Mouse (Mus musculus): ENCODE data around the gene Akt3. TPM values are rescaled to one million over a fixed set of nuclear protein-coding genes. Genes with fewer than 3 reads are reported as not detected.

Gene Akt3
- 23.6 and 25.3 TPM in 2 replicates for polyA plus RNA-seq (2014; fragmentation: Nextera tagmentation; extraction: Ambion mirVana)

GRCm38 (mm10) chr1:177258034-177258342 lies at the start of gene Akt3:
Gene Akt3 (minus strand): TSS chr1:177258203.
- H3K27ac ChIP-seq (ENCODE audit: low read depth, low read length), result peak within 1 kb of the TSS; percentile 97
- H3K4me3 ChIP-seq (ENCODE audit: low read depth, low read length), result peak within 1 kb of the TSS; percentile 76
- H3K27me3 ChIP-seq (ENCODE audit: control insufficient read depth, insufficient read depth, low read length), result no peaks in the 10 kb centered on the region
- peak within 1 kb of the TSS; percentile 91 for H3K4me2 ChIP-seq (ENCODE audit: low read depth)
- DNase-seq (ENCODE audit: low spot score) (no peak), ATAC-seq (ENCODE audit: insufficient read depth, low FRiP score, low TSS enrichment) (peak; percentile 51; the same call in 1 of the 2 replicates)
- H3K4me1 ChIP-seq (ENCODE audit: control insufficient read depth, insufficient read depth, low read length), result peaks cover 13% of the 10 kb centered on the region
- H3K36me3 ChIP-seq (ENCODE audit: control insufficient read depth, insufficient read depth, low read length), result no peaks in the 10 kb centered on the region
- H3K9ac ChIP-seq (ENCODE audit: low read length), result peak within 1 kb of the TSS; percentile 96
- no CpG with 5 or more reads among the region's 32 CpGs for WGBS
- H3K9me3 ChIP-seq (ENCODE audit: control insufficient read depth, low read length), result no peaks in the 10 kb centered on the region

DNA sequence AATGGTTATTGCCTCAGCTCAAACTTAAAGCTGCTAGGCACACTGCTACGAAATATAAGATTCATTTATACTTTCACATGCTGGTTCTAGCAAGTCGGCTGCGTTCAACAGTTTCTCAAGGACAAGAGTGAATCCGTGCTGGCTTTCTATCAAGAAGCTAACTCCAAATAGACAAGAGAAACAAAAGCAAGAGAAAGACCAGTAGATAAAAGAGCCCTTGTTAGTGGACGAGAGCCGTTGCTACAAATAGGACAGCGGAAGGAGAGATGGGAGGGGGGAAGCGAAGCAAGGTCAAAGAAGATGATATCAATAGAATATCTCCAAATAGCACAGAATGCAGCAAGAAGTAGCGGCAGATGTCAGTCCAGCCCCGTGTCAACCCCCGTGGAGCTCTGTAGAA lies 49.5 kb upstream of the Akt3 start:
- Histone ChIP-seq H3K9me3 (ENCODE audit: control insufficient read depth, low read length) (no peaks in the 10 kb centered on the region), H3K4me2 (ENCODE audit: low read depth) (no peak overlapping the region), H3K27ac (ENCODE audit: low read depth, low read length) (no peak overlapping the region), H3K4me3 (ENCODE audit: low read depth, low read length) (no peak overlapping the region), H3K9ac (ENCODE audit: low read length) (no peak overlapping the region), H3K27me3 (ENCODE audit: control insufficient read depth, insufficient read depth, low read length) (no peaks in the 10 kb centered on the region), H3K4me1 (ENCODE audit: control insufficient read depth, insufficient read depth, low read length) (no peaks in the 10 kb centered on the region), H3K36me3 (ENCODE audit: control insufficient read depth, insufficient read depth, low read length) (no peaks in the 10 kb centered on the region)
- ATAC-seq (ENCODE audit: insufficient read depth, low FRiP score, low TSS enrichment) (no peak), DNase-seq (ENCODE audit: low spot score) (no peak)
- WGBS, result 74% methylated on average over 11 of the region's 11 CpGs

- 94% methylated on average over 1 of the region's 1 CpGs for WGBS
- Histone ChIP-seq H3K4me2 (ENCODE audit: low read depth) (no peak overlapping the region), H3K4me1 (ENCODE audit: control insufficient read depth, insufficient read depth, low read length) (no peaks in the 10 kb centered on the region), H3K27me3 (ENCODE audit: control insufficient read depth, insufficient read depth, low read length) (no peaks in the 10 kb centered on the region), H3K36me3 (ENCODE audit: control insufficient read depth, insufficient read depth, low read length) (no peaks in the 10 kb centered on the region), H3K9me3 (ENCODE audit: control insufficient read depth, low read length) (no peaks in the 10 kb centered on the region), H3K9ac (ENCODE audit: low read length) (no peak overlapping the region), H3K27ac (ENCODE audit: low read depth, low read length) (no peak overlapping the region), H3K4me3 (ENCODE audit: low read depth, low read length) (no peak overlapping the region)
- ATAC-seq (ENCODE audit: insufficient read depth, low FRiP score, low TSS enrichment) (no peak), DNase-seq (ENCODE audit: low spot score) (no peak)
These were observed 40.2 kb upstream of the Akt3 start for GRCm38 (mm10) chr1:177298231-177298630.

GRCm38 (mm10) chr1:177286764-177287163 lies 28.8 kb upstream of the Akt3 start:
- H3K9ac ChIP-seq (ENCODE audit: low read length), result no peak overlapping the region
- H3K27ac ChIP-seq (ENCODE audit: low read depth, low read length), result no peak overlapping the region
- no peak overlapping the region for H3K4me2 ChIP-seq (ENCODE audit: low read depth)
- no peak for ATAC-seq (ENCODE audit: insufficient read depth, low FRiP score, low TSS enrichment)
- DNase-seq (ENCODE audit: low spot score), result no peak
- H3K9me3 ChIP-seq (ENCODE audit: control insufficient read depth, low read length), result no peaks in the 10 kb centered on the region
- no peaks in the 10 kb centered on the region for H3K27me3 ChIP-seq (ENCODE audit: control insufficient read depth, insufficient read depth, low read length)
- H3K36me3 ChIP-seq (ENCODE audit: control insufficient read depth, insufficient read depth, low read length), result no peaks in the 10 kb centered on the region
- H3K4me1 ChIP-seq (ENCODE audit: control insufficient read depth, insufficient read depth, low read length), result no peaks in the 10 kb centered on the region
- 13% methylated on average over 3 of the region's 3 CpGs for WGBS
- H3K4me3 ChIP-seq (ENCODE audit: low read depth, low read length), result no peak overlapping the region

- Histone ChIP-seq H3K4me1 (ENCODE audit: control insufficient read depth, insufficient read depth, low read length) (no peaks in the 10 kb centered on the region), H3K27ac (ENCODE audit: low read depth, low read length) (no peak overlapping the region), H3K4me2 (ENCODE audit: low read depth) (no peak overlapping the region), H3K4me3 (ENCODE audit: low read depth, low read length) (no peak overlapping the region), H3K9ac (ENCODE audit: low read length) (no peak overlapping the region), H3K36me3 (ENCODE audit: control insufficient read depth, insufficient read depth, low read length) (no peaks in the 10 kb centered on the region), H3K9me3 (ENCODE audit: control insufficient read depth, low read length) (no peaks in the 10 kb centered on the region), H3K27me3 (ENCODE audit: control insufficient read depth, insufficient read depth, low read length) (no peaks in the 10 kb centered on the region)
- no peak for DNase-seq (ENCODE audit: low spot score)
- no peak for ATAC-seq (ENCODE audit: insufficient read depth, low FRiP score, low TSS enrichment)
These were observed 23.9 kb upstream of the Akt3 start for GRCm38 (mm10) chr1:177281925-177282324.

- no peak overlapping the region for H3K27ac ChIP-seq (ENCODE audit: low read depth, low read length)
These were observed 19.4 kb upstream of the Akt3 start for GRCm38 (mm10) chr1:177277361-177277760.

DNA sequence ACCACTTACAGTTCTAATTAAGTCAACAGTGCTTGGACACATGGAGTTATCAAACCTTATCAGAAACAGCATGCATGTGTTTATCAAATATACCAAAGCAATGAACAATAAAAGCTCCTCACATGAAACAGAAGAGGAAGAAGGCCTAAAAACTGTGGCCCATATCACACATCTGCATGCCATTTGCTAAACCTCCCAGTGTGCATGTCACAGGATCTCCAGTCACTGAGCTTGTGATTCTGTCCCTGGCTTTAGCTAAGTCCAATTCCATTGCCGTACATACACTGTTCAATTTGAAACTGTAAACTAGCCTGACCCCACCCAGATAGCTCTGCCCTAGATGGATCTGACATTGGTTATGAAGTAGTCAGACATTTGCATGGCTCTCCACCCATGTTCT lies 9.6 kb upstream of the Akt3 start:
- ATAC-seq (ENCODE audit: insufficient read depth, low FRiP score, low TSS enrichment) (no peak), DNase-seq (ENCODE audit: low spot score) (no peak)
- H3K27me3 ChIP-seq (ENCODE audit: control insufficient read depth, insufficient read depth, low read length), result no peaks in the 10 kb centered on the region
- H3K9ac ChIP-seq (ENCODE audit: low read length), result no peak overlapping the region
- H3K36me3 ChIP-seq (ENCODE audit: control insufficient read depth, insufficient read depth, low read length), result no peaks in the 10 kb centered on the region
- H3K4me2 ChIP-seq (ENCODE audit: low read depth), result no peak overlapping the region
- H3K9me3 ChIP-seq (ENCODE audit: control insufficient read depth, low read length), result no peaks in the 10 kb centered on the region
- H3K4me3 ChIP-seq (ENCODE audit: low read depth, low read length), result no peak overlapping the region
- no peaks in the 10 kb centered on the region for H3K4me1 ChIP-seq (ENCODE audit: control insufficient read depth, insufficient read depth, low read length)
- H3K27ac ChIP-seq (ENCODE audit: low read depth, low read length), result no peak overlapping the region
- WGBS, result 76% methylated on average over 1 of the region's 1 CpGs

More at GRCm38 (mm10) chr1:177277361-177277760, 19.4 kb upstream of the Akt3 start:
- H3K9me3 ChIP-seq (ENCODE audit: control insufficient read depth, low read length), result no peaks in the 10 kb centered on the region
- no peak for ATAC-seq (ENCODE audit: insufficient read depth, low FRiP score, low TSS enrichment)
- no peaks in the 10 kb centered on the region for H3K36me3 ChIP-seq (ENCODE audit: control insufficient read depth, insufficient read depth, low read length)
- H3K27me3 ChIP-seq (ENCODE audit: control insufficient read depth, insufficient read depth, low read length), result no peaks in the 10 kb centered on the region
- H3K4me2 ChIP-seq (ENCODE audit: low read depth), result no peak overlapping the region
- H3K4me1 ChIP-seq (ENCODE audit: control insufficient read depth, insufficient read depth, low read length), result no peaks in the 10 kb centered on the region
- no peak for DNase-seq (ENCODE audit: low spot score)
- WGBS, result 89% methylated on average over 5 of the region's 5 CpGs
- H3K9ac ChIP-seq (ENCODE audit: low read length), result no peak overlapping the region
- no peak overlapping the region for H3K4me3 ChIP-seq (ENCODE audit: low read depth, low read length)

DNA sequence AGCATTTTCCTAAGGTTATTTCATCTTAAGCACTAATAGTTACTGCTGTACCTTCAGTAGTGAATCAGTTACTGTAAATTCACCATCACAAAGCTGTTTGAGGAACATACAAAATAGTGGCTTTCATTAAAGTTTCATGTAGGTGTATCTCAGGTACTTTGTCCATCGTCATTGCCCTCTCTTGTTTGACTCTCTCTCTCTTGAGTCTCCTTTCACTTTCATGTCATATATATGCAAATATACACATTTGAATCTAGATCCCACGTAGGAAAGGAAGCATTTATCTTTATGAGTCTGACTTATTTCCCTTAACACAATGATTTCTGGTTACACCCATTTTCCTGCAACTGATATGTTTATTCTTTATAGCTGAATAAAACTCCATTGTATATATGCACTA lies 4.9 kb upstream of the Akt3 start:
- H3K4me3 ChIP-seq (ENCODE audit: low read depth, low read length), result no peak overlapping the region
- 77% methylated on average over 2 of the region's 2 CpGs for WGBS
- no peaks in the 10 kb centered on the region for H3K9me3 ChIP-seq (ENCODE audit: control insufficient read depth, low read length)
- no peaks in the 10 kb centered on the region for H3K27me3 ChIP-seq (ENCODE audit: control insufficient read depth, insufficient read depth, low read length)
- H3K4me2 ChIP-seq (ENCODE audit: low read depth), result no peak overlapping the region
- no peaks in the 10 kb centered on the region for H3K36me3 ChIP-seq (ENCODE audit: control insufficient read depth, insufficient read depth, low read length)
- peaks cover 10% of the 10 kb centered on the region for H3K4me1 ChIP-seq (ENCODE audit: control insufficient read depth, insufficient read depth, low read length)
- no peak for DNase-seq (ENCODE audit: low spot score)
- H3K9ac ChIP-seq (ENCODE audit: low read length), result no peak overlapping the region
- no peak overlapping the region for H3K27ac ChIP-seq (ENCODE audit: low read depth, low read length)
- ATAC-seq (ENCODE audit: insufficient read depth, low FRiP score, low TSS enrichment), result no peak

- Histone ChIP-seq H3K4me3 (ENCODE audit: low read depth, low read length) (no peak overlapping the region), H3K27ac (ENCODE audit: low read depth, low read length) (no peak overlapping the region), H3K27me3 (ENCODE audit: control insufficient read depth, insufficient read depth, low read length) (no peaks in the 10 kb centered on the region), H3K4me2 (ENCODE audit: low read depth) (no peak overlapping the region), H3K4me1 (ENCODE audit: control insufficient read depth, insufficient read depth, low read length) (peaks cover 10% of the 10 kb centered on the region), H3K9me3 (ENCODE audit: control insufficient read depth, low read length) (no peaks in the 10 kb centered on the region), H3K36me3 (ENCODE audit: control insufficient read depth, insufficient read depth, low read length) (no peaks in the 10 kb centered on the region), H3K9ac (ENCODE audit: low read length) (no peak overlapping the region)
- no peak for DNase-seq (ENCODE audit: low spot score)
- WGBS, result 78% methylated on average over 4 of the region's 4 CpGs
- no peak for ATAC-seq (ENCODE audit: insufficient read depth, low FRiP score, low TSS enrichment)
These were observed 2.8 kb upstream of the Akt3 start for GRCm38 (mm10) chr1:177260796-177261195.
